Comparison of ENCODE assay signal across 25 mouse cellular contexts in genomic region chr6:80105343-80105742, GRCm38 (mm10).
DNase-seq lines count a peak whose midpoint lies in the region; ATAC-seq lines count a peak whose summit lies in the region.
"Had no signal": no experiment of that assay in that cellular context is flagged by ENCODE, and none has a peak within 500 bp of the region (broad histone marks: within the 10 kb centered on the region; RNA-seq: fewer than 3 reads in every experiment).

No protein-coding gene starts in this region.

- ATAC-seq in forebrain, embryonic 12.5 days (ENCODE audit: low FRiP score): peak; percentile 46; the same call in 1 of the 2 replicates
- no peak; the same call in 1 of the 2 replicates for ATAC-seq in forebrain, embryonic 15.5 days (replicated peaks)
- ATAC-seq in hindbrain, embryonic 12.5 days (ENCODE audit: low FRiP score): peak; percentile 71; the same call in 1 of the 2 replicates
- peak; percentile 69; the same call in 1 of the 2 replicates for ATAC-seq in hindbrain, embryonic 16.5 days
- ATAC-seq: CD4-positive, CD25-positive, alpha-beta regulatory T cell, adult 4 months had no signal

- 83% methylated on average over 2 of the region's 2 CpGs for WGBS in forebrain, embryonic 12.5 days
- WGBS in forebrain, embryonic 15.5 days: 73% methylated on average over 2 of the region's 2 CpGs
- WGBS in hindbrain, embryonic 12.5 days: 58% methylated on average over 2 of the region's 2 CpGs
- 38% methylated on average over 2 of the region's 2 CpGs for WGBS in hindbrain, embryonic 16.5 days

- no peaks in the 10 kb centered on the region for H3K27me3 ChIP-seq in forebrain, embryonic 12.5 days
- H3K27me3 ChIP-seq in forebrain, embryonic 15.5 days: no peaks in the 10 kb centered on the region
- H3K27me3 ChIP-seq in hindbrain, embryonic 12.5 days: no peaks in the 10 kb centered on the region
- H3K27me3 ChIP-seq in hindbrain, embryonic 16.5 days (replicated peaks; ENCODE audit: control insufficient read depth, insufficient read depth, low read length): no peaks in the 10 kb centered on the region
- H3K27me3 ChIP-seq: embryonic facial prominence, embryonic 15.5 days; heart, embryonic 12.5 days; kidney, embryonic 15.5 days; limb, embryonic 13.5 days; lung, embryonic 15.5 days; midbrain, embryonic 12.5 days; neural tube, embryonic 12.5 days had no signal

- no peaks in the 10 kb centered on the region for H3K4me1 ChIP-seq in forebrain, embryonic 12.5 days
- peaks cover 3% of the 10 kb centered on the region; the same call in 1 of the 2 replicates for H3K4me1 ChIP-seq in forebrain, embryonic 15.5 days
- no peaks in the 10 kb centered on the region for H3K4me1 ChIP-seq in hindbrain, embryonic 12.5 days
- H3K4me1 ChIP-seq in hindbrain, embryonic 16.5 days (ENCODE audit: control insufficient read depth, insufficient read depth, low read depth, low read length): no peaks in the 10 kb centered on the region
- H3K4me1 ChIP-seq: embryonic facial prominence, embryonic 10.5 days; embryonic facial prominence, embryonic 15.5 days; heart, embryonic 12.5 days; kidney, embryonic 15.5 days; limb, embryonic 13.5 days; lung, embryonic 15.5 days; midbrain, embryonic 12.5 days; neural tube, embryonic 12.5 days had no signal

- H3K9me3 ChIP-seq in forebrain, embryonic 12.5 days: no peaks in the 10 kb centered on the region
- no peaks in the 10 kb centered on the region for H3K9me3 ChIP-seq in forebrain, embryonic 15.5 days
- no peaks in the 10 kb centered on the region for H3K9me3 ChIP-seq in hindbrain, embryonic 12.5 days (replicated peaks)
- H3K9me3 ChIP-seq in hindbrain, embryonic 16.5 days (ENCODE audit: control insufficient read depth, low read length): no peaks in the 10 kb centered on the region
- H3K9me3 ChIP-seq: embryonic facial prominence, embryonic 10.5 days; embryonic facial prominence, embryonic 15.5 days; heart, embryonic 12.5 days; kidney, embryonic 15.5 days; limb, embryonic 13.5 days; lung, embryonic 15.5 days; midbrain, embryonic 12.5 days; neural tube, embryonic 12.5 days had no signal

- DNase-seq in left cerebral cortex, postnatal 4 days: peak; percentile 17
- no peak for DNase-seq in left cerebral cortex, adult 9 months (ENCODE audit: low spot score in 2 of 2)
- DNase-seq in gastrocnemius, adult 8-10 months (ENCODE audit: low spot score in 2 of 2): no peak
- no peak for DNase-seq in heart, postnatal 10 days
- DNase-seq: adrenal gland, postnatal 25 days; gastrocnemius, postnatal 36 days; heart, adult 2 months; kidney, adult 18-20 months; kidney, postnatal 25 days; thymus, adult 2 months had no signal

- H3K36me3 ChIP-seq in forebrain, embryonic 12.5 days (replicated peaks): no peaks in the 10 kb centered on the region
- H3K36me3 ChIP-seq in forebrain, embryonic 15.5 days: no peaks in the 10 kb centered on the region
- H3K36me3 ChIP-seq in hindbrain, embryonic 12.5 days: no peaks in the 10 kb centered on the region
- no peaks in the 10 kb centered on the region for H3K36me3 ChIP-seq in hindbrain, embryonic 16.5 days (ENCODE audit: control insufficient read depth, insufficient read depth, low read length)
- H3K36me3 ChIP-seq: embryonic facial prominence, embryonic 10.5 days; embryonic facial prominence, embryonic 15.5 days; heart, embryonic 12.5 days; kidney, embryonic 15.5 days; limb, embryonic 13.5 days; lung, embryonic 15.5 days; midbrain, embryonic 12.5 days; neural tube, embryonic 12.5 days had no signal

- H3K4me3 ChIP-seq in forebrain, embryonic 12.5 days (replicated peaks): no peak overlapping the region
- H3K4me3 ChIP-seq in forebrain, embryonic 15.5 days: no peak overlapping the region
- H3K4me3 ChIP-seq in hindbrain, embryonic 12.5 days: no peak overlapping the region
- no peak overlapping the region for H3K4me3 ChIP-seq in hindbrain, embryonic 16.5 days (ENCODE audit: low read length)
- H3K4me3 ChIP-seq: embryonic facial prominence, embryonic 10.5 days; embryonic facial prominence, embryonic 15.5 days; heart, adult 2 months; heart, embryonic 12.5 days; kidney, embryonic 15.5 days; limb, embryonic 13.5 days; lung, embryonic 15.5 days; midbrain, embryonic 12.5 days; myocyte; neural tube, embryonic 12.5 days had no signal

- intact Hi-C loops in left cerebral cortex, postnatal 4 days (cut with DNase I): no loop called here
- intact Hi-C loops in heart, postnatal 10 days (cut with DNase I): no loop called here

- H3K4me2 ChIP-seq in forebrain, embryonic 12.5 days: no peak overlapping the region
- H3K4me2 ChIP-seq in forebrain, embryonic 15.5 days (replicated peaks): no peak overlapping the region
- no peak overlapping the region for H3K4me2 ChIP-seq in hindbrain, embryonic 12.5 days (replicated peaks)
- H3K4me2 ChIP-seq in hindbrain, embryonic 16.5 days (ENCODE audit: low read length): no peak overlapping the region
- H3K4me2 ChIP-seq: embryonic facial prominence, embryonic 15.5 days; heart, embryonic 12.5 days; kidney, embryonic 15.5 days; limb, embryonic 13.5 days; liver, embryonic 11.5 days; lung, embryonic 15.5 days; midbrain, embryonic 12.5 days; neural tube, embryonic 12.5 days had no signal

- no peak overlapping the region for H3K9ac ChIP-seq in forebrain, embryonic 12.5 days
- no peak overlapping the region for H3K9ac ChIP-seq in forebrain, embryonic 15.5 days (replicated peaks)
- H3K9ac ChIP-seq in hindbrain, embryonic 12.5 days: no peak overlapping the region
- no peak overlapping the region for H3K9ac ChIP-seq in hindbrain, embryonic 16.5 days (ENCODE audit: low read depth, low read length)
- H3K9ac ChIP-seq: embryonic facial prominence, embryonic 15.5 days; heart, embryonic 12.5 days; kidney, embryonic 15.5 days; limb, embryonic 13.5 days; lung, embryonic 15.5 days; midbrain, embryonic 12.5 days; neural tube, embryonic 12.5 days had no signal

- H3K27ac ChIP-seq in forebrain, embryonic 12.5 days: no peak overlapping the region
- H3K27ac ChIP-seq in forebrain, embryonic 15.5 days (replicated peaks): no peak overlapping the region
- H3K27ac ChIP-seq in hindbrain, embryonic 12.5 days: no peak overlapping the region
- H3K27ac ChIP-seq in hindbrain, embryonic 16.5 days (ENCODE audit: low read depth, low read length): no peak overlapping the region
- H3K27ac ChIP-seq: embryonic facial prominence, embryonic 10.5 days; embryonic facial prominence, embryonic 15.5 days; heart, adult 2 months; kidney, embryonic 15.5 days; limb, embryonic 13.5 days; lung, embryonic 15.5 days; midbrain, embryonic 12.5 days; neural tube, embryonic 12.5 days had no signal
